Mouse (Mus musculus): ENCODE results near the gene Ak5. TPM values are rescaled to one million over a fixed set of nuclear protein-coding genes. Genes with fewer than 3 reads are reported as not detected.

Ak5 gene
- polyA plus RNA-seq, 1 experiment: 3.4 TPM

- DNase-seq (ENCODE audit: low read depth): no peak
- TF ChIP-seq POLR2A (IDR thresholded peaks at IDR 0.05; ENCODE audit: borderline replicate concordance, extremely low read depth, insufficient read depth, insufficient read length, poor library complexity, severe bottlenecking): no peak
- TF ChIP-seq CTCF (IDR thresholded peaks at IDR 0.05; ENCODE audit: borderline replicate concordance, extremely low read depth, insufficient read depth, insufficient read length): no peak
Observed at GRCm38 (mm10) chr3:152689105-152689504, 20.9 kb upstream of the Ak5 start.

GRCm38 (mm10) chr3:152688532-152688931, 20.4 kb upstream of the Ak5 start:
- no peak for TF ChIP-seq POLR2A (IDR thresholded peaks at IDR 0.05; ENCODE audit: borderline replicate concordance, extremely low read depth, insufficient read depth, insufficient read length, poor library complexity, severe bottlenecking)
- TF ChIP-seq CTCF (IDR thresholded peaks at IDR 0.05; ENCODE audit: borderline replicate concordance, extremely low read depth, insufficient read depth, insufficient read length): no peak
- DNase-seq (ENCODE audit: low read depth): no peak

GRCm38 (mm10) chr3:152674663-152675062, 6.5 kb upstream of the Ak5 start:
- no peak for DNase-seq (ENCODE audit: low read depth)
- TF ChIP-seq POLR2A (IDR thresholded peaks at IDR 0.05; ENCODE audit: borderline replicate concordance, extremely low read depth, insufficient read depth, insufficient read length, poor library complexity, severe bottlenecking) (no peak), CTCF (IDR thresholded peaks at IDR 0.05; ENCODE audit: borderline replicate concordance, extremely low read depth, insufficient read depth, insufficient read length) (no peak)

- DNase-seq (ENCODE audit: low read depth): no peak
- TF ChIP-seq POLR2A (IDR thresholded peaks at IDR 0.05; ENCODE audit: borderline replicate concordance, extremely low read depth, insufficient read depth, insufficient read length, poor library complexity, severe bottlenecking) (no peak), CTCF (IDR thresholded peaks at IDR 0.05; ENCODE audit: borderline replicate concordance, extremely low read depth, insufficient read depth, insufficient read length) (no peak)
Observed at GRCm38 (mm10) chr3:152669783-152670182, 1.6 kb upstream of the Ak5 start.

GRCm38 (mm10) chr3:152668793-152669192, 633 bp upstream of the Ak5 start:
- DNase-seq (ENCODE audit: low read depth): no peak

GRCm38 (mm10) chr3:152667356-152668211, 576 bp downstream of the Ak5 start:
- DNase-seq (ENCODE audit: low read depth): peak; percentile 70
- TF ChIP-seq CTCF (IDR thresholded peaks at IDR 0.05; ENCODE audit: borderline replicate concordance, extremely low read depth, insufficient read depth, insufficient read length): no peak
- no peak for TF ChIP-seq POLR2A (IDR thresholded peaks at IDR 0.05; ENCODE audit: borderline replicate concordance, extremely low read depth, insufficient read depth, insufficient read length, poor library complexity, severe bottlenecking)

More at GRCm38 (mm10) chr3:152668793-152669192, 633 bp upstream of the Ak5 start:
- TF ChIP-seq CTCF (IDR thresholded peaks at IDR 0.05; ENCODE audit: borderline replicate concordance, extremely low read depth, insufficient read depth, insufficient read length) (no peak), POLR2A (IDR thresholded peaks at IDR 0.05; ENCODE audit: borderline replicate concordance, extremely low read depth, insufficient read depth, insufficient read length, poor library complexity, severe bottlenecking) (no peak)

GRCm38 (mm10) chr3:152666991-152667355, 1.2 kb downstream of the Ak5 start:
- DNase-seq (ENCODE audit: low read depth): peak; percentile 42
- TF ChIP-seq POLR2A (IDR thresholded peaks at IDR 0.05; ENCODE audit: borderline replicate concordance, extremely low read depth, insufficient read depth, insufficient read length, poor library complexity, severe bottlenecking): no peak
- TF ChIP-seq CTCF (IDR thresholded peaks at IDR 0.05; ENCODE audit: borderline replicate concordance, extremely low read depth, insufficient read depth, insufficient read length): no peak

- no peak for TF ChIP-seq CTCF (IDR thresholded peaks at IDR 0.05; ENCODE audit: borderline replicate concordance, extremely low read depth, insufficient read depth, insufficient read length)
- TF ChIP-seq POLR2A (IDR thresholded peaks at IDR 0.05; ENCODE audit: borderline replicate concordance, extremely low read depth, insufficient read depth, insufficient read length, poor library complexity, severe bottlenecking): no peak
- DNase-seq (ENCODE audit: low read depth): no peak
Observed at GRCm38 (mm10) chr3:152658592-152658991, 9.6 kb downstream of the Ak5 start.

GRCm38 (mm10) chr3:152651991-152652390, 16.2 kb downstream of the Ak5 start:
- no peak for DNase-seq (ENCODE audit: low read depth)
- no peak for TF ChIP-seq POLR2A (IDR thresholded peaks at IDR 0.05; ENCODE audit: borderline replicate concordance, extremely low read depth, insufficient read depth, insufficient read length, poor library complexity, severe bottlenecking)
- no peak for TF ChIP-seq CTCF (IDR thresholded peaks at IDR 0.05; ENCODE audit: borderline replicate concordance, extremely low read depth, insufficient read depth, insufficient read length)

- TF ChIP-seq POLR2A (IDR thresholded peaks at IDR 0.05; ENCODE audit: borderline replicate concordance, extremely low read depth, insufficient read depth, insufficient read length, poor library complexity, severe bottlenecking) (no peak), CTCF (IDR thresholded peaks at IDR 0.05; ENCODE audit: borderline replicate concordance, extremely low read depth, insufficient read depth, insufficient read length) (no peak)
- no peak for DNase-seq (ENCODE audit: low read depth)
Observed at GRCm38 (mm10) chr3:152644610-152645009, 23.6 kb downstream of the Ak5 start.

GRCm38 (mm10) chr3:152625061-152625820, 42.9 kb downstream of the Ak5 start:
- peak; percentile 61 for DNase-seq (ENCODE audit: low read depth)
- TF ChIP-seq CTCF (IDR thresholded peaks at IDR 0.05; ENCODE audit: borderline replicate concordance, extremely low read depth, insufficient read depth, insufficient read length): no peak

Data from brain, embryonic 14.5 days (tissue).